Mouse (Mus musculus) bone marrow macrophage, adult 2 months (primary cell): ENCODE results near the gene Zcchc2.

Experiments used
- CTCF ChIP-seq: IDR thresholded peaks from 2 replicates; pipeline ENCODE4 v1.5.1; 2012; ENCODE audit warnings: low read depth, mild to moderate bottlenecking, low read length, moderate library complexity
- POLR2A ChIP-seq: IDR thresholded peaks from 2 replicates; pipeline ENCODE4 v1.6.1; 2012; ENCODE audit warnings: mild to moderate bottlenecking, low read depth, low read length, borderline replicate concordance

DNA sequence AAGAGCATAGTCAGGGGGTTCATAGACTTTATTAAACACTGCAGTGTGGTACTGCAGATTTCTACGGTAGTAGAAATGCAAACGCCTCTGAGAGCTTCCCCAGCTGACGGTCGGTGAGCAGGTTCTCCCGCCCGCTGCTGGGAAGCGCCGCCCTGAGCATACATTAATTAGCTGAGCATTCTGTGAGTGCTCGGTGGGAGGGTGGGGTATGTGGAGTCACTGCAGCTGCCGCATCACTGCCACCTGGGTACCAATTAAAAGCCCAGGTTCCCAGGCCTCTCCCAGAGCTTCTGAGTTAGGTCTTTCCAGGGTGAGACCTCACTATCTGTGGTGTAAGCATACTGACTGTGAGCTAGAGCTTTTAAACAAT is 81.8 kb downstream of the Zcchc2 start:
- no peak for TF ChIP-seq POLR2A
- TF ChIP-seq CTCF, result no peak
